Mouse (Mus musculus) adrenal gland (tissue): Measurements from ENCODE around the gene Ppm1j.
"Not testable (repeated sequence)": the region's sequence is repeated elsewhere in the genome, so short reads cannot be mapped to it uniquely, and the experiment has no call there.

Source experiments
- intact Hi-C: fragments of 180-260 bp; cut with DNase I; formaldehyde crosslinking; loops from one replicate; pipeline ENCODE4 v1.15.1; 2025
- long read RNA-seq, 2 experiments: library from polyadenylated mRNA; unstranded; transcript quantifications; one replicate each; pipeline ENCODE4 v2.0.0; 2020; ENCODE audit warnings: borderline replicate concordance in 1 of 2; ENCODE audit not compliant: insufficient replicate concordance in 1 of 2

The Ppm1j gene
- long read RNA-seq, experiment 1, partial matches to known transcripts: 1 of 2 reads
- long read RNA-seq, experiment 1, other reads (novel, unspliced or antisense): 0 of 2 reads
- long read RNA-seq, experiment 2: 0 reads

DNA sequence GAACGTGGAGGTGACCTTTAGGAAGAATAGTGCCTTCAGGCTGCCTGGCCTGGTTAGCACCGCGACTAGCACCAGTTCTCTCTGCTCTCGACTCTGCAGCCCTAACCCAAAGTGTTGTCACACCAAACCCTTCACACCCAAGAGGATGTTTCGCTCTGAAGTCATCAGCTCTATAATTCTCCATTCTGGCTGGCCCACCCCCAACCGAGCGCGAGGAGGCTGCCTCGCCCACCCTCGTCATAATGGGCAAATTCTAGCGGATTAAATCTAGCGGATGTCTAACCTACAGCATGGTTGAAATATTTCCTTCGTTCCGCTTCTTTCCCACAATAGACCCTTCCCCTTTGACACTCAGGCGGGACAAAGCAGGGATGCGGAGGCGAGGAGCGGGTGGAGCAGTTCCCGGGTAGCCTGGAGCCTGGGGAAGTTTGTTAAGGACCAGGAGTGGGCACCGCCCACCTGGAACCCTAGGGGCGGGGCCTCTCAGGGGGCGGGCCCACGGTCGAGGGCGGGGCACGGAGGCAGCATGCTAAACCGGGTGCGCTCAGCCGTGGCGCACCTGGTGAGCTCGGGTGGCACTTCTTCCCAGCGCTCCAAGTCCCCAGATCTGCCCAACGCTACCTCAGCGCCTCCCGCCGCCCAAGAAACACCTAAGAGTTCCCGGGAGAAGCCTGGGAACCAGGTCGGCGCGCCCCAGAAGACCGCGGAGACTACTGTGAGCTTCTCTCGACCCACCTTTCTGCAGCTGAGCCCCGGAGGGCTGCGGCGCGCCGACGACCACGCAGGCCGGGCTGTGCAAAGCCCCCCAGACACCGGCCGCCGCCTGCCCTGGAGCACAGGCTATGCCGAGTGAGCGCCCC lies at the start of gene Ppm1j:
TSS of gene Ppm1j (plus strand) at position 496 of the 860 bp plus-strand sequence.
- intact Hi-C loops: loop anchor here (5.0 kb wide), 1 partner anchor 187 kb away; no protein-coding TSS in a partner anchor

DNA sequence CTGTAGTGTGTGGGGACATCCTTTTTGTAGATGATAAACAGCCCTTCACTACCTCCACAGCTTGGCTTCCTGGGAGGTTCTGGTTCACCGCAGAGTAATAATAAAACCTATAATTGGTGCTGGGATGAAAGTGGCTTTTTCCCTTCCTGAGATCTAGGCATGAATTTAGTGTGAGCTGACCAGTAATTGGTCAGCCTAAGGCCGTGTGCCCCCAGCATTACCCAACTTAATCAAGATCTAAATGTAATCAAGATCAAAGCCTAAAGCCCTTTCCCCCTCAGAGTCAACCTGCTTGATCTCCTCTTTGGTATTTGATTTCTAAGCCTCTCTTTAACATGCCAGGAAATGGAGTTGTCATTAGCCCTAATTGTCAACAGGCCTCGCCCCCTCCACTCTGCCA lies 47.9 kb upstream of the Ppm1j start:
- intact Hi-C loops: no loop called here

DNA sequence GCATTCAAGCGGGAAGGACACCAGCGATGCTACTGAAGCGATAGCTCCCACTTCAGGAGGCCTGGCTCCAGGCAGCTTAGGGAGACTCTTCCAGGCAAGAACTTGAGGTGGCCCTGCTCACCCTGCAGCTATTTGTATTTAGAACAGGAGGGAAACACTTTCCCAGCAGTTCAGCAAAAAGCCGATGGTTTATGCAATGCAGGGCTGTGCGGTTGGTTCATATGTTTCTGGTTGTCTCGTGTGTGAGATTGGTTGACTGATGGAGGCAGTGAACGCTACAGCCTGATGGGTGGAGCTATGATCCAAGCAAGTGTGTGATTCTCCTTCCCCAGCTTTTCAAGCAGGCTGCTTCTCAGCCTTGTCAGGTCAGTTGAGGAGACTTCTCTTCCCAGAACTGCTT lies 46.2 kb upstream of the Ppm1j start:
- intact Hi-C loops: no loop called here

DNA sequence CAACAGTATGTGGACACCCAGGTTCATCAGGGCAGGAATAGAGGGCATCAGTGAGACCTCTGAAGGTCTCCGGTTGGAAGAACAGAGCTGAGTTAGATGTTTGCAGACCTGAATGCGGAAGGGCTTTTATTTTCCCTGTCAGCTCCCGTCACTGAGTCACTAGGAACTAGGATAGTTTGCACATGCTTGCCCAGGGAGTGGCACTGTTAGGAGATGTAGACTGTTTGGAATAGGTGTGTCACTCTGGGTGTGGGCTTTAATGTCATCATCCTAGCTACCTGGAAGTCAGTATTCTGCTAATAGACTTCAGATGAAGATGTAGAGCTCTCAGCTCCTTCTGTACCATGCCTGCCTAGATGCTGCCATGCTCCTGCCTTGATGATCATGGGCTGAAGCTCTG lies 38.9 kb upstream of the Ppm1j start:
- intact Hi-C loops: no loop called here

DNA sequence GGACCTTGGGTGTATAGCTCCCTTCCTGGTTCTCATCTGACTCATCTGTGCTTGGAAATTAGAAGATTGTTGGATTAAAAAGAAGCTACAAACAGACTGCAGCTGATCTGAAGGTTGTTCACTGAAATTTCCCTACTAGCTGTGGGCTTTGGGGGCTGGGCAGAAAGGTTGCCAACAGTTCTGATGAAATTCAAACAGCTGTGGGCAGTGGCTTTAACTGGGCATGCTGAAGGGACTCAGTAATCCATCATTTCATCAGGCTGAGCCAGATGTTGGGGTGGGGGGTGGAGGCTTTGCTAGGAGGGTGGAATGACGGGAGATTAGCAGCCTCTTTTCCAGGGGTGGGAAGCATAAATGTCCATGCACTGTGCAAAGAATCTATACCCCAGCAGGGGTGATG lies 37.7 kb upstream of the Ppm1j start:
- intact Hi-C loops: no loop called here

DNA sequence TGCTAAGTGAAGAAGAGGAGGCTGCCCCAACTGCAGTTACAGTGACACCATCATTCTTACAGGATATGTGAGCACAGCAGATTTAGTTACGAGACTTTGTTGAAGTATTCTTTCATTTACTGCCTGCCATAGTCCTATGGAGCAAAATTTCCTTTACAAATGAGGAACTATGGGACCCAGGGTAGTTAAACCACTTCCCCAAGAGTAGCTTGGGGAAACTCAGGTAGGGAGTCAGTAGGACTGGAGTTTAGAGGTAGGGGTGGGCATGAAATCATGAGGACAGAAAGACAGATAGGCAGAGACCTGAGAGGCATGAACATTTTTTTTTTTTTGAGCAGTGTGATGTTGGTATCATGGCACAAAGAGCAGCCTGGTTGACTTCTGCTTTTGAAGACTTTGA lies 37.0 kb upstream of the Ppm1j start:
- intact Hi-C loops: no loop called here

DNA sequence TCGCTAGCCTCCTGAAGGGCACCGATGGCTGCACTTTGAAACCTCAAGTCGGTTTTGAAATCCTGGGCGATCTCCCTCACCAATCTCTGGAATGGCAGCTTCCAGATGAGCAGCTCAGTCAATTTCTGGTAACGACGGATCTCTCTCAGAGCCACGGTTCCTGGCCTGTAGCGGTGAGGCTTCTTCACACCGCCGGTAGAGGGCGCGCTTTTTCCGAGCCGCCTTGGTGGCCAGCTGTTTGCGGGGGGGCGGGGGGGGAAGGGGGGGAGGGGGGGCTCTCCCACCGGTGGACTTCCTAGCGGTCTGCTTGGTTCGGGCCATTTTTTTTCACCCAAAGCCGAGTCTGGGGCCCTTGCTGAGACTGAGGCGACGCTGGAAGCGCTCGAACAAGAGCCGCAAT lies 28.0 kb upstream of the Ppm1j start:
- intact Hi-C loops: not testable (repeated sequence)

DNA sequence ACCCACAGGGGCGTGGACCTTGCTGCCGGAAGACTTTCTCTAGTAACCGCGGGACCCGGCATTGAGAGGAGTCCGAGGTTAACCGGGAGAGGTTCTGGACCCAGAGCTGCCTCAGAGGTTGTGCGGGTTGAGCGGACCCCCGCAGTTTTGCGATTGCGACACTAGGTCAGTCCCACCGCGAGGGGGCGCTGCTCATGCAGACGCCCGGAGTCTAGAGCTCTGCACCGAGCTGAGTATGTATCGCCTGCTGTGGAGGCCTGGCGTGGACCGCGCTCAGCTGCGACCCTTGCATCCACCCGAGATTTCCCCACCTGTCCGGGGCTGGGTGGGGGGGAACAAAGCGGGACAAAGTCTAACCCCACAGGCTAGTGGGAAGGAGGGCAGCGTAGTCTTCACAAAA lies 22.4 kb upstream of the Ppm1j start:
- intact Hi-C loops: no loop called here

DNA sequence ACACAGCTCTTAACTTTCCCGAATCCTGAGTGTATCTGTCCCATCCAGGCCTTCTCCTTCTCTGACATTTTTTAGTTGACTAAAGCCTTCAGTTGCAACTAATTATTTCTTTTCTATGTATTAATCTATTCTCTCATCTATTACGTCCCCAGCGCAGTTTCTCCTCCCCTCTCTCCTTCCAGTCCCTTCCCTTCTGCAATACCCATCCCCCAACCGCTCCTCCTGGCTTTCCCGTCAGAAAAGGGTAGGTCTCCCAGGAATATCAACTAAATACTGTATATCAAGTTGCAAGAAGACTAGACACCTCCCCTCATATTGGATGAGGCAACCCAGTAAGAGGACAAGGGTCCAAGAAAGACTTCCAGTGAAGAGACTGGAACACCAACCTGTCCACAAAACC lies 22.0 kb upstream of the Ppm1j start:
- intact Hi-C loops: no loop called here

DNA sequence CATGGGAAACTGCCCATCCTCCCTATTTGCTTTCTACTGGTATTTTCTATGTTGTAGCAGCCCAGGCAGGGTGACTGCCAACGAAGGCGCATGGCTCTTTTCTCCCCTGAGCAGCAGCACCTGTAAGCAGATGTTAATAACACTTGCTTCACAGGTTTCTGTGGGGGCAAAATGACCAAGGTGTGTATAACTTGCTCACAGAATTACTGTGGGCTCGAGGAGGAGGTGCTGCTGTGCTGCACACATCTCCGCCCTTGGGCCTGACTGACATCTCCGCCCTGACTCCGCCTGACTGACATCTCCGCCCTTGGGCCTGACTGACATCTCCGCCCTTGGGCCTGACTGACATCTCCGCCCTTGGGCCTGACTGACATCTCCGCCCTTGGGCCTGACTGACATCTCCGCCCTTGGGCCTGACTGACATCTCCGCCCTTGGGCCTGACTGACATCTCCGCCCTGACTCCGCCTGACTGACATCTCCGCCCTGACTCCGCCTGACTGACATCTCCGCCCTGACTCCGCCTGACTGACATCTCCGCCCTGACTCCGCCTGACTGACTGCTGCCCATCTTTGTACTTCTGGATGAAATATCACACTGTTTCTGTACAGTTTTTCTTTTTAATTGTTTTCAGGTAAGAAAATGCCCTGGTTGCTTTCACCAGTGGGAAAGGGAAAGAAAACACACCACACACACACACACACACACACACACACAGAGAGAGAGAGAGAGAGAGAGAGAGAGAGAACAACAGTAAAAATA lies 18.6 kb upstream of the Ppm1j start:
- intact Hi-C loops: not testable (repeated sequence)

DNA sequence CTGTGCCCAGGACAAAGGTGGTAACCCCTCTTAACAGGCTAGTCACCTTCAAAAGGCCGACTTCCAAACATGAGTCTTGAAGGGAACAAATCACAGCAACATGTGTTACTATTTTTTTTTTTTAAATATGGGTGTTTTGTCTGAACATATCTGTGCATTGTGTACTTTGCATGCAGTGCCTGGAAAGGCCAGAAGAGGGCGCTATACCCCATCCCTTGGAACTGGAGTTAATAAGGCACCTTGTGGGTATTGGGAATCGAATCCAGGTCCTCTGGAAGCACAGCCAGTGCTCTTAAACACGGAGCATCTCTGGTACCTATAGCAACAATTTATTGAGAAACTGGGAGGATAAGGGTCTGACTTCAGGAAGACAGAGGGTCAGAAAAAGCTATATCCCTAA lies 15.8 kb upstream of the Ppm1j start:
- intact Hi-C loops: no loop called here

DNA sequence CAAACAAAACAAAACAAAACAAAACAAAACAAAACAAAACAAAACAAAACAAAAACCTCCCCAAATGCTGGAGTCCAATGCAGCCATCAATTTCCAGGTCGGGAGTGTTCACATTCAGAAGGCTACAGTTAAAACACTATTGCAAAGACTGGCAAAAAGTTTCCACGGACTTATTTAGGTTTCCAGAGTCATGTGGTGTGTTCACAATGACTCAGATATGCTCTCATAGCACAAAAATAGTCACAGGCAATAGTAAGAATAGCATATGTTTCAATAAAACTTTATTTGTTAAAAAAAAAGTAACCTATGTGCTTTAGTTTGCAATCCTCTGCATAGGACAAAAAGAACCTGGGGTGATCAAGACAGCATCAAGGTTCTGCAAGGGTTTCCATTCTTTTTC lies 13.7 kb upstream of the Ppm1j start:
- intact Hi-C loops: no loop called here

DNA sequence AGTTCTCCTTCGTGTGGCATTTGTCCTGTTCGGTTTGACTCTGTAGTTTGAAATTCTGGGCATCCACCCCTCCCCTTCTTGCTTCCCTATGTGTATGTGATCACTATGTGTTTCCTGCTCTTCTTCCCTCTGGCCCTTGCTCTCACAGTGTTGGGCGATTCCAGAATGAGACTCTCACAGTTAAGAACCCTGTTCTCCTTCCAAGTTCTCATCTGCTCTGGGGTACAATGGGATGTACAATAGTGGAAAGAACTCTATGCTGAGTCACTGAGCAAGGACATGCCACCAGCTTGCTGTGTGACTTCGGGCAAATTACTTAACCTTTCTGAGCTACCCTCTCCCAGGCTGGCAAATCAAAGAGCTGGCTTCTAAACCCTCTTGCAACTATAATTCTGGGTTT lies 13.1 kb upstream of the Ppm1j start:
- intact Hi-C loops: no loop called here

DNA sequence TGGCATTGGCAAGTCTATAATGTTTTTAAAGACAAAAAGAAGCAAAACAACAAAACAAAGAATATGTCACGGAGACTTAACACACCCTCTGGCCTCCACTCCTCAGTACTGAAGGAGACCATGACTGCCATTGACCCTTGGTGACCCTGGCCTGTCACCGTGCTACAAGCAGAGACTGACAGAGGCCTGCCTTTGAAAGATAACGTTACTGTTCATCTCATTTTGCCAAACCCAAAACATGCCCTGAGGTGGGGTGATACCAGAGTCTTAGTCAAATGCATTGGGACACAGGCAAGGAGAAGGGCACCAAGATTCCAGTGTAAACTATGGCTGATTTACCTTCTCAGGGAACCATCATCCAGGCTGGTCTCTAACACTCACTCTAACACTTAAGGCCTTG lies 11.7 kb upstream of the Ppm1j start:
- intact Hi-C loops: no loop called here

DNA sequence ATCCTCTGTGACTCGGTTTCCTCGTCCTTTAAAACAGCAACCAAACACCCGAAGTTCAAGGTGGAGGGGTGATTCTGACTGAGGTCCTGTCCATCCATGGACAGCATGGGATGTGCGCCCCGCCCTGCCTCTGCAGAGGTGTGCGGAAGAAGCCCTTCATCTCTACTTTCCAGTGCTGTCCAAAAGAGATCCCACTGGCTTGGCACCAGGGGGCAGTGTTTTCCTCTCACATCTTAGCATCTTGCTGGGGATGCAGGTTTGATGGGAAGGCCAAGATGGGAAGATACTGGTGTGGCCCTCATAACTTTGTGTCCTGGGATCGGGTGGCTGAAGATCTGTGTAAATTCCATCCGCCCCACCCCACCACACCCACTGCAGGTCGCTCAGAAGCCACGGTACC lies 10.8 kb upstream of the Ppm1j start:
- intact Hi-C loops: loop anchor here (5.0 kb wide), 1 partner anchor 287 kb away; no protein-coding TSS in a partner anchor

DNA sequence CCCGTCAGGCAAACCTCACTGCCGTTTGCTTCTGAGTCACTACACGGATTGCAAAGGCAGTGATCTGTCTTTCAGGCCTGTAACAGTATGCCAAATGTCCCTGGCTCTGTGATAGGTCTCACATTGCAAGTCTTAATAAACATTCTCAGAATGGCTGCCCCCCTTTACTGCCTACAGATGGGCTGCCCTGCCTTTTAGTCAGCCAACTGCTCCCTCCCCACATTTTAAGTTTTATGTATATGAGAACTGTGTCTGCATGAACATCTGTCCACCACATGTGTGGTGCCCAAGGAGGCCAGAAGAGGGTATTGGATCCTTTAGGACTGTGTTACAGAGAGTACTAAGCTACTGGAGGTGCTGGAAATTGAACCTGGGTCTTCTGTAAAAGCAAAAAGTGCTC lies 9.9 kb upstream of the Ppm1j start:
- intact Hi-C loops: loop anchor here (5.0 kb wide), 1 partner anchor 286 kb away; no protein-coding TSS in a partner anchor

DNA sequence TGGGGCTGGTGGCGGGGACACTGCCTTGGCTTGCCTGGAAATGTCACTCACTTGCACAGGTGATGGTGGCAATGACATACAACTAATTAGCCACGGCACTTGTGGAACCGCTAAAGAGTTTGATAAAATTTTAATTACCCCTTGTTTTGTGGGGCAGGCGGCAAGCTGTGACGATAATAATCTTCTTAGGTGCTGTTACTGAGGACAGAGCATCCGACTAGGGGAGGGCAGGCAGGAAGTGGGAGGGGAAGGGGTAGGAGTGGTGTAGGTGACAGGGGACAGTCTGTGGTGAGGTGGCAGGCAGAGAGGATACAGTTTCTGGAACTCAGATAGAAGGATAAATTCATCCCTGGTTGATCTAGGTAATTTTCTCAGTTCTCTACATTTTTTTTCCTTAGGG lies 9.4 kb upstream of the Ppm1j start:
- intact Hi-C loops: loop anchor here (5.0 kb wide), 1 partner anchor 286 kb away; no protein-coding TSS in a partner anchor

DNA sequence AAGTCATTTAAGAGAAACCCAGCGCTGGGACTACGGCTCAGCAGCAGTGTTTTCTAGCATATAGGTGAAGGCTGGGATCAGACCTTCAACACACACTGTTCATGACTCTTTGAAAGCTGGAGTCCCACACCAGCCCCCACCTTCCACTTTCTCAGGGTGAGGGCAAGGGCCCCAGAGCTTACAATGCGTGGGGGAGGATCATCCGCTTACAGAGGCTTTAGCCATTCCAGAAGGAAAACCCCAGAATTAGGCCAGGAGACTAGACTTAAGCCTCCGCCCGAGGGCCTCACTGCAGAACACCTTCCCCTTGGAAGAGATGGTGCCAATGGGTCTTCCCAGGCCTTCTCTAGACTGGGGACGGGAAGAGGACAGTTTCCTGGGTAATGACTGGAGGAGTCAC lies 7.6 kb upstream of the Ppm1j start:
- intact Hi-C loops: loop anchor here (5.0 kb wide), 1 partner anchor 284 kb away; no protein-coding TSS in a partner anchor

DNA sequence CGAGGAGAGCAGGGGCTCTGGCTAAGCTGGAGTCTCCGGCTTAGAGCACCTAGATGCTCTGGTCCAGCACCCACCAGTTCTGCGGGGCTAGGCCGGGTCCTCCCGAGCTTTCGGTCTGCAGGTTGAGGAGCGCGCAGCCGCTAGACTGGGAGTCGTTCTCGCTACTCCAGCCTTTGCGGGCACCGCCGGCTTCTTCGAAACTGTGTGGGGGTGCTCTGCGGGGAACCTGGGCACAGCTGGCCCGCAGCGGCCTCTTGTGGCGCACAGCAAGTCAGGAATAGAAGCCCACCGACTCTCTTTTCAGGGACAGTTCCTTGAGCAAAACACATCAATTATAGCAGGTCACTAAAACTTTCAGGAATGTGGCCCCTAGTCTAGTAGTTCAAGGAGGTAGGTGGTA lies 3.5 kb upstream of the Ppm1j start:
- intact Hi-C loops: loop anchor here (5.0 kb wide), 1 partner anchor 65 kb away; no protein-coding TSS in a partner anchor

DNA sequence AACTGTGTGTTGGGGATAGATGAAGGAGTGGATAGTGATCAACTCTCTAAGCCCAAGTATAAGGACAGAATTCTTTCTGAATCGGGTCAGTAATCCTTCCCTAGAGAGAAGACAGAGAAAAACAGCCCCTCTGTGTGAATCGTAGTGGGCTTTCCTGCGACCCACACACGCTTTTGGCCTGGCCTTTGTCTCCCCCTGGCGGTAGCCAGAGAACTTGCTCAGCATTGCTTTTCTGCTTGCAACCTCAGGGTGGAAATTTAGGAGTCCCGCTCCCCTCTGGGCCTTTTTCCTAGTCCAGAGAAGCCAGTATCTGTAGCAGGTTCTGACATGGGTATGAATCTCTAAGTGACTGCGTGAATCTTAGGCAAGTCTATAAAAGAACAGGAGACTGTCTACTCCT lies 907 bp upstream of the Ppm1j start:
- intact Hi-C loops: loop anchor here (5.0 kb wide), 2 partner anchors 68 to 187 kb away; no protein-coding TSS in a partner anchor

DNA sequence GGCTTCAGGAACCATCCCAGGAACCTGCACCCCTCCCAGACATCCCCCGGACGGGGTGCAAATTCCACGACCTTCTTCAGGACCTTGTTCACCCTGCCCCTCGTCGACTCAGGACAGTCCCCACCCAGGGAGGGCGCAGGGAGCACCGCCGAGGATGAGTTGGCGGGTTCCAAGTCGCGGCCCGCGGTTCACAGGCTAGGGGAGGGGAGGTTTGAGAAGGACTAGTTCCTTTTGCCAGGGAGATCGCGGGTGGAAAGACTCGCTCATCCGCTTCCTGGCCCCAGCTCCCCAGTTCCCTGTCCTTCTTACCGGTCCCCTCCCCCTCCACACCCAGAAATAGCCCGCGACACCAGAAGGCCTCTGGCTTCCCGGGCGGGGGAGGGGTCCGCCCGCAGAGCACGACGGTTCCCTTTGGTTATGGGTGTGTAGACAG lies 631 bp downstream of the Ppm1j start, which contains the start of gene Fam19a3:
TSS of gene Fam19a3 (minus strand) at position 370 of the 433 bp plus-strand sequence.
- intact Hi-C loops: loop anchor here (5.0 kb wide), 1 partner anchor 186 kb away; no protein-coding TSS in a partner anchor
